Mouse (Mus musculus) liver, embryonic 16.5 days (tissue): Measurements from ENCODE around the gene Rin2. TPM values are rescaled to one million over a fixed set of nuclear protein-coding genes. Genes with fewer than 3 reads are reported as not detected.
"Not testable (repeated sequence)": the region's sequence is repeated elsewhere in the genome, so short reads cannot be mapped to it uniquely, and the experiment has no call there.

Experiments
- ATAC-seq: fragments of 200-750 bp; cut with Nextera tagmentation; 2 replicates; pipeline ENCODE4 v1.8.0; 2017; ENCODE audit warnings: low read depth, mild to moderate bottlenecking, moderate number of reproducible peaks, moderate library complexity
- H3K27ac ChIP-seq: fragments of 300-500 bp; sonication (generic); 2 replicates; pipeline ENCODE4 v1.5.1; 2014; ENCODE audit warnings: mild to moderate bottlenecking, low read length
- H3K27me3 ChIP-seq: fragments of 300-500 bp; sonication (generic); 2 replicates; pipeline ENCODE4 v1.6.1; 2014; ENCODE audit warnings: low read depth, low read length, mixed read lengths; ENCODE audit not compliant: control insufficient read depth, insufficient read depth
- H3K36me3 ChIP-seq: fragments of 300-500 bp; sonication (generic); 2 replicates; pipeline ENCODE4 v1.6.1; 2014; ENCODE audit warnings: mild to moderate bottlenecking; ENCODE audit not compliant: control insufficient read depth, insufficient read depth
- H3K4me1 ChIP-seq: fragments of 300-500 bp; sonication (generic); 2 replicates; pipeline ENCODE4 v1.6.1; 2014; ENCODE audit warnings: low read depth, low read length, mixed read lengths; ENCODE audit not compliant: control insufficient read depth
- H3K4me2 ChIP-seq: fragments of 300-500 bp; sonication (generic); 2 replicates; pipeline ENCODE4 v1.6.1; 2014; ENCODE audit warnings: low read depth, low read length, mixed read lengths
- H3K4me3 ChIP-seq: fragments of 300-500 bp; sonication (generic); 2 replicates; pipeline ENCODE4 v1.5.1; 2014; ENCODE audit warnings: low read depth, mild to moderate bottlenecking, low read length
- H3K9ac ChIP-seq: fragments of 300-500 bp; sonication (generic); 2 replicates; pipeline ENCODE4 v1.6.1; 2014; ENCODE audit warnings: low read depth, low read length
- H3K9me3 ChIP-seq: fragments of 300-500 bp; sonication (generic); replicated peaks from 2 replicates; pipeline ENCODE4 v1.6.1; 2016; ENCODE audit warnings: low read length; ENCODE audit not compliant: control insufficient read depth
- WGBS: fragments of 180-500 bp; shearing (Covaris S2); extraction: QIAGEN DNeasy Blood & Tissue Kit; methylation state at CpG from one replicate; pipeline ENCODE4 v1.1.7; 2014; ENCODE audit not compliant: insufficient replicate concordance; 5-methylcytosine and 5-hydroxymethylcytosine counted together
- polyA plus RNA-seq: library from polyadenylated mRNA; unstranded; fragments of >200 nt; fragmentation: Nextera tagmentation; extraction: Ambion mirVana; gene quantifications from 2 replicates; pipeline ENCODE4 v1.2.1, GENCODE M21; 2015

The Rin2 gene
- polyA plus RNA-seq, 1 experiment from 2014 or later: 2.6 TPM

- H3K9ac ChIP-seq: no peak overlapping the region
- ATAC-seq: no peak
- no peaks in the 10 kb centered on the region for H3K36me3 ChIP-seq
- H3K27me3 ChIP-seq: no peaks in the 10 kb centered on the region
- no peak overlapping the region for H3K27ac ChIP-seq
- H3K4me1 ChIP-seq: no peaks in the 10 kb centered on the region
- no peaks in the 10 kb centered on the region for H3K9me3 ChIP-seq
- no peak overlapping the region for H3K4me3 ChIP-seq
- WGBS: 45% methylated on average over 1 of the region's 1 CpGs
- H3K4me2 ChIP-seq: no peak overlapping the region
Measured at GRCm38 (mm10) chr2:145717539-145717938, 42.5 kb downstream of the Rin2 start.

- Histone ChIP-seq H3K4me2 (no peak overlapping the region), H3K9me3 (no peaks in the 10 kb centered on the region), H3K27ac (no peak overlapping the region), H3K4me1 (no peaks in the 10 kb centered on the region), H3K4me3 (no peak overlapping the region), H3K9ac (no peak overlapping the region), H3K36me3 (no peaks in the 10 kb centered on the region), H3K27me3 (no peaks in the 10 kb centered on the region)
- 64% methylated on average over 5 of the region's 5 CpGs for WGBS
- ATAC-seq: no peak
Measured at GRCm38 (mm10) chr2:145718624-145719183, 43.7 kb downstream of the Rin2 start.

GRCm38 (mm10) chr2:145720157-145720556 lies 45.1 kb downstream of the Rin2 start:
- no peak overlapping the region for H3K27ac ChIP-seq
- 15% methylated on average over 3 of the region's 3 CpGs for WGBS
- H3K4me3 ChIP-seq: no peak overlapping the region
- H3K9me3 ChIP-seq: no peaks in the 10 kb centered on the region
- ATAC-seq: no peak
- no peak overlapping the region for H3K9ac ChIP-seq
- H3K27me3 ChIP-seq: no peaks in the 10 kb centered on the region
- no peaks in the 10 kb centered on the region for H3K4me1 ChIP-seq
- H3K4me2 ChIP-seq: no peak overlapping the region
- H3K36me3 ChIP-seq: no peaks in the 10 kb centered on the region

- Histone ChIP-seq H3K27ac (no peak overlapping the region), H3K4me3 (no peak overlapping the region), H3K9me3 (no peaks in the 10 kb centered on the region), H3K4me1 (no peaks in the 10 kb centered on the region), H3K36me3 (no peaks in the 10 kb centered on the region), H3K9ac (no peak overlapping the region), H3K27me3 (no peaks in the 10 kb centered on the region), H3K4me2 (no peak overlapping the region)
- ATAC-seq: no peak
- WGBS: 38% methylated on average over 2 of the region's 2 CpGs
Measured at GRCm38 (mm10) chr2:145720743-145721142, 45.7 kb downstream of the Rin2 start.

GRCm38 (mm10) chr2:145722304-145722703 lies 47.3 kb downstream of the Rin2 start:
- ATAC-seq, H3K27ac ChIP-seq, H3K4me1 ChIP-seq, H3K27me3 ChIP-seq, H3K9me3 ChIP-seq, H3K9ac ChIP-seq, H3K4me2 ChIP-seq, H3K4me3 ChIP-seq, H3K36me3 ChIP-seq: not testable (repeated sequence)
- WGBS: 52% methylated on average over 2 of the region's 2 CpGs

GRCm38 (mm10) chr2:145724288-145724687 lies 49.3 kb downstream of the Rin2 start:
- Histone ChIP-seq H3K27ac (no peak overlapping the region), H3K4me2 (no peak overlapping the region), H3K9ac (no peak overlapping the region), H3K9me3 (no peaks in the 10 kb centered on the region), H3K36me3 (no peaks in the 10 kb centered on the region), H3K27me3 (no peaks in the 10 kb centered on the region), H3K4me3 (no peak overlapping the region), H3K4me1 (no peaks in the 10 kb centered on the region)
- ATAC-seq: no peak
- WGBS: 52% methylated on average over 1 of the region's 1 CpGs

GRCm38 (mm10) chr2:145729414-145729813 lies 54.4 kb downstream of the Rin2 start:
- H3K4me1 ChIP-seq: no peaks in the 10 kb centered on the region
- H3K36me3 ChIP-seq: no peaks in the 10 kb centered on the region
- H3K9me3 ChIP-seq: no peaks in the 10 kb centered on the region
- ATAC-seq: no peak
- 48% methylated on average over 7 of the region's 7 CpGs for WGBS
- no peak overlapping the region for H3K27ac ChIP-seq
- no peak overlapping the region for H3K4me2 ChIP-seq
- H3K4me3 ChIP-seq: no peak overlapping the region
- no peak overlapping the region for H3K9ac ChIP-seq
- no peaks in the 10 kb centered on the region for H3K27me3 ChIP-seq

- Histone ChIP-seq H3K36me3 (no peaks in the 10 kb centered on the region), H3K4me2 (no peak overlapping the region), H3K4me1 (no peaks in the 10 kb centered on the region), H3K27me3 (no peaks in the 10 kb centered on the region), H3K4me3 (no peak overlapping the region), H3K9me3 (no peaks in the 10 kb centered on the region), H3K9ac (no peak overlapping the region), H3K27ac (no peak overlapping the region)
- no peak for ATAC-seq
- WGBS: 41% methylated on average over 9 of the region's 9 CpGs
Measured at GRCm38 (mm10) chr2:145730189-145730880, 55.3 kb downstream of the Rin2 start.

GRCm38 (mm10) chr2:145730905-145731304 lies 55.9 kb downstream of the Rin2 start:
- no peak for ATAC-seq
- Histone ChIP-seq H3K27ac (no peak overlapping the region), H3K4me1 (no peaks in the 10 kb centered on the region), H3K27me3 (no peaks in the 10 kb centered on the region), H3K36me3 (no peaks in the 10 kb centered on the region), H3K4me3 (no peak overlapping the region), H3K4me2 (no peak overlapping the region), H3K9ac (no peak overlapping the region), H3K9me3 (no peaks in the 10 kb centered on the region)
- WGBS: 64% methylated on average over 7 of the region's 7 CpGs
